Mouse (Mus musculus) adrenal gland (tissue): ENCODE measurements around the gene Snx32.

ENCODE experiments used
- intact Hi-C: fragments of 180-260 bp; cut with DNase I; formaldehyde crosslinking; loops from one replicate; pipeline ENCODE4 v1.15.1; 2025

Gene Snx32

DNA sequence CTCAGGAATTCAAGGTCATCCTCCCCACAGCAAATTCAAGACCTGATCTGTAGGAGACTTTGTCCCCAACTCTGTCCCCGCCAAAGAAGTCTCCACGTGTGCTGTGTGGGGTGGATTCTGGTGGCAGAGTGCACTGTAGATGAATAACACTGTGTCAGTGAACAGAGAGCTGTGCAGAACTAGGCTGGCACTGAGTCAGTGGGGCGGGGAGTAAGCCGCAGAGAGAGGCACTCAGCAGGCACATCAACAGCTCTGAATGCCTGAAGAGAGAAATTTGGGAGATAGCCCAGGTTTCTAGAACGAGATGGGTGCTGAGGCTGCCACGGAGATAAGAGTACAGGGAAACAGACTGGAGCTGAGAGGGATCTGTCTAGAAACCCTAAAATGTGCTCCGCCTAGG lies 51.3 kb downstream of the Snx32 start:
- intact Hi-C loops, result no loop called here

DNA sequence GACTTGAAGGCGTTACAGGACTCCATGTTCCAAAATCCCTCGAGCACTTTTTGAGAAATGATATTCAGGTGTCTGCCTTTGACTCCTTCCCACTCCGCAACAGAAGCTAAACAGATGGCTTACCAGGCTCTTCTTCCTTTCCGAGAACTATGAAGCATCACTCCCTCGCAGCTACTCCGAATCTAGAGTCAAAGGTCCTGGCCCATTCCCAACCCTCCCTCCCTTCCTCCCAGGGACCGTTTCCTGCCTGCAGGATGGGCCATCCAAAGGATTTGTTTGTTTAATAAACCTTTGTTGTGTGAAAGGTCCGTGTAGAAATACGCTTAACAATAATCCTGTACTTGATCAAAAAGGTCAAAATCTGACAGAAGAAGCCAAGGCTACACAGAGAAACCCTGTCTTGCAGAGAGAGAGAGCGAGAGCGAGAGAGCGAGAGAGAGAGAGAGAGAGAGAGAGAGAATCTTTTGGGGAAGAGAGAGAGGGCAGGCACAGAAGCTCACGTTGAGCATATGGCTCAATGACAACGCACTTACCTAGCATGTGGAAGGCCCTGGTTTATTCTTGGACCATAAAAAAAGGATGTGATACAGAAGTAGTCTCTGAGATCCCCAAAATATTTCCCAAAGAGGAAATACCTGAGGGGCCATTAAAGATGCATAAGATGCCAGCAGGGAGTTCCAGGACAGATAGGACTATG lies 52.4 kb downstream of the Snx32 start, which contains the start of gene Ccdc85b:
TSS of gene Ccdc85b (minus strand) at position 149 of the 697 bp plus-strand sequence.
- intact Hi-C loops, result no loop called here

DNA sequence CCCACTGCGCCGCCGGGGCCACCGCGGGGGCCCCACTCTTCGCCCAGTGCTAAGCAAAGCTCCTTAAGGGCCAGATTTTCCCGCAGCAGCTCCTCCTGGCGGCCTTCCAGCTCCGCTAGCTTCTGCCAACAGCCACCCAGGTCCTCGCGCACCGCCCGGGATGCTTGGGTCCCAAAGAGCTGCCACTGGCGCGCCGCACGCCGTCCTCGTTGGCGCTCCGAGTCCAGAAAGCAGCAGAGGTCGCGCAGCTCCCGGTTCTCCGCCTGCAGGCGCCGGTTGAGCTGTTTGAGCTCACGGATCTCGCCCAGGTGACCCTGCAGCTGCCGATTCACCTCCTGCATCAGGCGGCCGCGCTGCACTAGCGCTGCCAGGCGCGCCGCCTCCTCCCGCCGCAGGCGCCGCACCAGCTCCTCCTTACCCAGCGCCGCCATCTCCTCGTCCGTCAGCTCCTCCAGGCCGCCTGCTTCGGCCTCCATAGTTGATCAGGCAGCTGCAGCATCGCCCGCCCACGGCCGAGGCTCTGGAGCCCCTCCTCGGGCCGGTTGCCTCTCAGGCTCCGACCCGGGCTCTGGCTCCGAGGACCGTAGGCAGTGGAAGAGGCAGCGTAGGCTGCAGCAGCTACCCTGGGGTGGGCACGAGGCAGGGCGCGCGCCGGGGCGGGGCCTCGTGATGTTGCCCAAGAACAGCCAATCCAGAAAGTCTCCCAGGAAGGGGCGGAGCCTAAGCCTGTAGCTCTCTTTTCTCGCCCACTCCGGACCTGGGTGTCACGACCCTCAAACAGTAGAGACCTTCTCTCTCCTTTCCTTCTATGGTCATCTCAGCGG lies 53.2 kb downstream of the Snx32 start:
- intact Hi-C loops, result no loop called here

DNA sequence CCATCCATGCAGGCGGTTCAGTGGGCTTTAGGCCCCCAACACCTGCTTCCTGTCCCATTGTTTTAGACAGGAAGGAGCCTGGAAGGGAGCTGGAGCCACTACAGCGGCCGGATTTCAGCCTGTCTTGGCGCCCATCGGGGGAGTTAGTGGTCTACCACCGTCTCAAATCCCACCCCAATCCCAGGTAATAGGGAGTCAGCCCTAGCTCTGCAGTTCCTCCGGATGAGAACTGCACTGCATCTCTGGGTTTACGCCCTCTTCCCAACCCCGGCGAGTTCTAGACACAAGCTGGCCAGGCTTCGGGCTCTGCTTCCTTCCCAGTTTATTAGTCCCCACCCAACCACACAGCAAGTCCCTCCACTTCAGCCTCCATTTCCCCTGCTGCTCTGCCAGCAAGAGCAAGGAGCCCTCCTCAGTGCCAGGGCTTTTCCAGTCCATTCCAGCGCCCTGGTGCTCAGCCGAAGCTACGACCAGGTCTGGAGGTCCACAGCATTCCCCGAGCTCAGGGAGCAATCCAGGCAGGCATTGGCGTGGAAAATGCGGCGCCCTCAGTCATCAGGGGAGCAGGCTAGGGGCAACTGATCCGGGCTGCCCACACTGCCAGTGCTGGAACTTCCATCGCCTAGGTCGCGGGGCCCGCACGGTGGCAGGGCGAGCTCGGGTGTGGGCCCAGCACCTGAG lies 54.0 kb downstream of the Snx32 start:
- intact Hi-C loops, result no loop called here

DNA sequence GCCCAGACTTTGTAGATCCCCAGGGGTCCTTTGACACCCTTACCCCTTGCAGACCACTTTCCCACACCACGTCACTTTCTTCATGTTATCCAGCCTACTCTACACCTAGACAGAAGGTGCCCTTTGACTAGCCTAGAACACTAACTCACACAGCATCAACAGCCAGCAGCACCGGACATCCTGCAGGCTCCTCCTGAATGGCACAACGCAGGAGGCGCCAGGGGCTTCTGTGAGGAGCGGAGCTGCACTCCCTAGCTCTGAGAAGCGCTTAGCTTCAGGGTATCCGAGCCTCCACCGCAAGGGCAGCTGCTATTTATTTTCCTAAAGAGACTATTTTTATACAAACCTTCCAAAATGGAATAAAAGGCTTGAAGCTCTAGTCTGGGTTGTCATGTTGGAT lies 54.8 kb downstream of the Snx32 start:
- intact Hi-C loops, result no loop called here

DNA sequence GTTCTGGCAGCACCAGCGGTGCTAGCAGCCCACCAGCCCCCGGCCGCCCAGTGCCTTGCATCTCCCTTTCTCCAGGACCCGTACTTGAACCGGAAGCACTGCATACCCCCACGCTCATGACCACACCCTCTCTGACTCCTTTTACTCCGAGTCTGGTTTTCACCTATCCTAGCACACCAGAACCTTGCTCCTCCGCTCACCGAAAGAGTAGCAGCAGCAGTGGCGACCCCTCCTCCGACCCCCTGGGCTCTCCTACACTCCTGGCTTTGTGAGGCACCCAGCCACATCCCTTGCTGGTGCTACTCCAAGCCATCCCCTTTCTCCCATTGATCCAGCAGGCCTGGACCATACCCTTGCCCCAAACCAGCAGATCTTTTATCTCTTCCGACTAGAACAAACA lies 55.3 kb downstream of the Snx32 start:
- intact Hi-C loops, result no loop called here

DNA sequence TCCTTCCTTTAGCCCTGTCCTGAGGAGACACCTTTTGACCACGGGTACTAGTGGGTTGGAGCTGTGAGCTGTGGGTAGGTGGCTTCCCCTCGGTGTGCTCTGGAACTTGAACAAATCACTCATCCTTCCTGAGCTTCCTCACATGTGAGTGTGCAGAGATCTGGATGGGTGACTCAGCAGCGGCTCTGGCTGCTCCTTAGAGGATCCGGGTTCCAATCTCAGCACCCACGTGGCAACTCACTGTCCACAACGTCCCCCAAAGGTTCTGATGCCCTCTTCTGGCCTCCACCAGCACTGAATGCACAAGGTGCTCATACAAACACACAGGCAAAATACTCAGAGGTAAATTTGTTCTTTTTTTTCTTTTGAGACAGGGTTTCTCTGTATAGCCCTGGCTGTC lies 58.6 kb downstream of the Snx32 start:
- intact Hi-C loops, result no loop called here

DNA sequence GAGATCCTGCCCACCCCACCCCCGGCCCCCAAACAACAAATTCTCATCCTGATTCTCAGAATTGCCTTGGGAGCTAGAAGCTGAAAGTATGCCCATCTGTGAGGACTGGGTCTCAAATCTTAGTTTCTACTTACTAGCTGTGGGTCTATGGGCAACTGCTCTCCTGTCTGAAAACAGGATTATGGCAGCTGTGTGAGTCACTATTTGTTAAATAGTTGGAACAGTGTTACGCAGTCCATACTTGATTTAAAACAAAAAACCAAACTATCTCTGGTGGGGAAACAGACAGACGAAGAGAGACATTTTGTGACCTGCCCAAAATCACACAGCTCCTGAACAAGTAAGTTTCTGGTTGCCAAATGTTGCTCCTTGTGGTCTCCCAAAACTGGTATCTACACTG lies 60.7 kb downstream of the Snx32 start:
- intact Hi-C loops, result no loop called here

DNA sequence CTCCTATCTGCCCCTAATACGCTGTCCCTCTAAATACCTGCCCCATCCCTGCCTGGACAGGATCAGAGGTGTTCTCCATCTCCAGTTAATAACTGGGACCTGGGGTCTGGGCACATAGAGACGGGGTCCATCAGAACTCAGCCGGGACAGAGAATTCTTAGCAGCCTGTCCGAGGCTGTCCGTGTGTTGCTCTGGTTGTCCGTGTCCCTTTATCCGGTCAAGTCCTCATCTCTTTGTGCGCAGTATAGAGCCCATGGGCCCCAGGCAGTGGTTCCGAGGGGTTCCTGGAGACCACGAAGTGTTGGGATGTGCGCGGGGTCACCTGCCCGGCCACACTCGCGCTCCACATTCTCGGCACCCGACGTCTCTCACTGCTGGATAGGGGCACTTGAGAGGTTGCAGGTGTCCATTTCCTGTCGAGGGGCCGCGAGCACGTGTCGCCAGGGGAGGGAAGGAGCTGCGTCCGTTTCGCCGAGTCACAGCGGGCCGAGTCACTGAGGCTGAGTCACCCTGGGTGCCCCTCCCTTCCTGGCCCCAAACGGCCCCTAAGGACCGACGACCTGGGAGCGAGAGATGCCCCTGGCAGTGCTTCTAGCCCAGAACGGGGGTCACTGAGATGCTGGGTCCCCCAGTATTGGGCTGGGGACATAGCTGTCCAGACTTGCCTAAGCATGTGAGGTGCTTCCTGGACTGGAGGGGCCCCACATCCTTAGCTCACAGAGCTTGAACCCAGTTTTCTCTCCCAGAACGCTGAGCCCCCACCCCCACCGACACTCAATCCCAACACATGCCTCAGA lies 61.8 kb downstream of the Snx32 start:
- intact Hi-C loops, result no loop called here

DNA sequence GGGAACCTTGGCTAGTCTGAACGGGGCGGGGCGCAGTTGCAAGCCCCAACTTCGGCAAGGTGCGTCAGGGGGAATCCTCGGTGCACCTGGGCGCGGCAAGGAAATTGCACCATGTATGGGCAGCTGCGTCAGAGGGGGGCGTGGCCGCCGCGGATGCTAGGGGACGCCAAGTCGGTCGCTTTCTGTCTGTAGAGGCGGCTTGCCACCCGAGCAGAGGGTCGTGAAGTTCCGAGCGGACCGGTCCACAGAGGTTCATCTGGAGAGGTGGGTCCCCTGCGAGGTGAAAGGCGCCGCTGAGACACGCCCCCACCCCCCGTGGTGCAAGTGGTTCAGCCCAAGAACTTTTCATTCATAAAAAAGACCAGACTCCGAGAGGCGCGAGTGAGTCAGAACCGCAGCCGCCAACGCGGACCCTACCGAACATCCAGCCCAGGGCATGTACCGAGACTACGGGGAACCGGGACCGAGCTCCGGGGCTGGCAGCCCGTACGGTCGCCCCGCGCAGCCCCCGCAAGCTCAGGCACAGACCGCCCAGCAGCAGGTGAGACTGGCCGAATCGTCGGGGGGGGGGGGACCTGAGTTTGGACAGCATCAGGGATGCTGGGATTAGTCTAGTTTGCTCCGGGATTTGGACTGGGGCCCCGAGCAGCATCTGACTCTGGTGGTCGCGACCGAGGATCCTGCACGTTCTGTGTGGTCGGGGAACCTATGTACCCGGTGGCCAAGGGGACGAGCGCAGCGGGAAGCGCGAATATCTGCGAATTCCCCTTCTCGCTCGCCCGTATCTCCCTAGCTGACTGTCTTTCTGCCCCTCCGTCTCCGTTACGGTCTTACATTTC lies 62.6 kb downstream of the Snx32 start, which contains the start of gene Fosl1:
TSS of gene Fosl1 (plus strand) at position 33 of the 839 bp plus-strand sequence.
- intact Hi-C loops, result no loop called here

DNA sequence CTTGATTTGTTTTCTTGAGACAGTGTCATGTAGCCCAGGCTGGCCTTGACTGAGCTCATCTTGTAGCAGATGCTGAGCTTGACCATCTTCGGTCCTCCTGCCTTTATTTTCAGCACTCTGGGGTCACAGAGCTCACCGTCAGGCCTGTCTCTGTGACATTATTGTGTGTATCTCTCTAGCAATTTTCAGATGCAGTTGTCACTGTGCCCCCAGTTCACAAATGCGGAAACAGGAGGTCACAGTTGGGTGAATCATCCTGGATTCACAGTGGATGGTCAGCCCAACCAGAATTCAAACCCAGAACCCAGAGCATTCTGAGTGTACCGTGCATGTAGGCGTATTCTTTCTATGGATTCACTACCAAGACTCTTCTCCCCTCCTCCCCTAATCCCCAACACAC lies 64.6 kb downstream of the Snx32 start:
- intact Hi-C loops, result no loop called here

DNA sequence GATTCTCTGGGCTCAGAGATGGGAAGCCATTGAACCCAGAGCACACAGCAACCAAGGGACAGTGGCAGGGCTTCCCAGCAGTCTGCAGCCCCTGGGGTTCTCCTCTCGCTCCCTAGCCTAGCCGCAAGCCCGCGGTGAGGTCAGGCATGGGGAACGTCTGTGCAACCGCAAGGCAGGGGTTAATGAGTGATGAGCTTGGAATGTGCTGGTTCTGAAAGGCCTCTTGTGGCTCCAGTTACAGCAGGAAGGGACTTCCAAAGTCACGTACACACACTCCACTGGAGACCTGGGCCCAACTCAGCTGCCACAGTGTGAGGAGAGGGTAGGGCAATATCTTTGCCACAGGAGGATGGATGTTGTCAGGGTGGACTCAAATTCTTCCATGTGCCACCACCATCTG lies 65.4 kb downstream of the Snx32 start:
- intact Hi-C loops, result no loop called here

DNA sequence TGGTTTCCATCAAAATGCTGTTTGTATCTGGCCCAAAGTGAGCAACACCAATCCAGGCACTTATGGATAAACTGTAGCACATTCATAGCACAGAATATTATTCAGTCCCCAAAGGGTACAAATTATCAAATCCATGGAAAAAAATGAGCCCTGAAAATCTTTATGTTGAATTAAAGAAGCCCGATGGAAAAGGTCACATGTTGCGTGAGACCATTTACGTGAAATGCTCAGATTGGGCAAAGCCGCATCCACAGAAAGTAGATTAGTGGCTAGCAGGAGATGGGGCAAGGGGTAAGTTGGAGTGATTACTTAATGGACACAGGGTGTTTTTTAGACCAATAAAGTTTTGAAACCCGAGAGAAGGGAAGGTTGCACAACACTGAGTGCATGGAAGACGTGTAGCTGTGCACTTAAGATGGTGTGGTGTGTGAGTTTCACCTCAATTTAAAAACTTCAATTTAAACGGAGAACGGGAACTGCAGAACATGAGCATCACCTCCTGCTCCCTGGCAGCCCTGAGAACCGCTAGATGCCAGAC lies 65.9 kb downstream of the Snx32 start:
- intact Hi-C loops, result no loop called here
